Mouse (Mus musculus) cortical plate, adult 2 months (tissue): Measurements from ENCODE around the gene Tk2. TPM values are rescaled to one million over a fixed set of nuclear protein-coding genes. Genes with fewer than 3 reads are reported as not detected.

Experiments
- H3K27ac ChIP-seq: fragments of 200-500 bp; 2 replicates; pipeline ENCODE4 v1.5.1; 2012; ENCODE audit warnings: low read length, control low read depth, inconsistent platforms; ENCODE audit not compliant: insufficient read depth
- H3K4me1 ChIP-seq: fragments of 200-500 bp; 2 replicates; pipeline ENCODE4 v1.6.1; 2011; ENCODE audit warnings: low read length; ENCODE audit not compliant: control insufficient read depth, insufficient read depth
- H3K4me3 ChIP-seq: fragments of 200-500 bp; 2 replicates; pipeline ENCODE4 v1.5.1; 2011; ENCODE audit warnings: mild to moderate bottlenecking, low read length, control low read depth; ENCODE audit not compliant: insufficient read depth
- CTCF ChIP-seq: fragments of 200-500 bp; IDR thresholded peaks from 2 replicates; pipeline ENCODE4 v1.5.1; 2011; ENCODE audit warnings: mild to moderate bottlenecking, control low read depth, low read length; ENCODE audit not compliant: insufficient read depth; ENCODE audit errors: extremely low read depth
- POLR2A ChIP-seq: fragments of 200-500 bp; IDR thresholded peaks from 2 replicates; pipeline ENCODE4 v1.6.1; 2011; ENCODE audit warnings: mild to moderate bottlenecking, low read length, control low read depth; ENCODE audit not compliant: insufficient read depth; ENCODE audit errors: extremely low read depth
- polyA plus RNA-seq: library from polyadenylated mRNA; depleted of rRNA; stranded (reverse); fragments of >200 nt; gene quantifications from 2 replicates; pipeline ENCODE4 v1.2.3, GENCODE M21; 2012

Tk2 gene
- polyA plus RNA-seq, 1 experiment, result 46.7 TPM

GRCm38 (mm10) chr8:104227048-104227447, 21.3 kb downstream of the Tk2 start:
- TF ChIP-seq CTCF (no peak), POLR2A (no peak)
- Histone ChIP-seq H3K4me3 (no peak overlapping the region), H3K4me1 (no peaks in the 10 kb centered on the region), H3K27ac (no peak overlapping the region)

GRCm38 (mm10) chr8:104219806-104220205, 28.6 kb downstream of the Tk2 start:
- Histone ChIP-seq H3K4me3 (no peak overlapping the region), H3K4me1 (no peaks in the 10 kb centered on the region), H3K27ac (no peak overlapping the region)
- TF ChIP-seq CTCF (peak; percentile 89), POLR2A (no peak)

GRCm38 (mm10) chr8:104219079-104219478, 29.3 kb downstream of the Tk2 start:
- Histone ChIP-seq H3K27ac (no peak overlapping the region), H3K4me1 (no peaks in the 10 kb centered on the region), H3K4me3 (no peak overlapping the region)
- TF ChIP-seq POLR2A (no peak), CTCF (peak; percentile 45; the same call in 1 of the 2 replicates)

- TF ChIP-seq POLR2A (no peak), CTCF (no peak)
- H3K27ac ChIP-seq, result no peak overlapping the region
- H3K4me3 ChIP-seq, result no peak overlapping the region
- H3K4me1 ChIP-seq, result no peaks in the 10 kb centered on the region
Measured at GRCm38 (mm10) chr8:104217601-104218000, 30.8 kb downstream of the Tk2 start.

GRCm38 (mm10) chr8:104205292-104205691, 43.1 kb downstream of the Tk2 start:
- Histone ChIP-seq H3K27ac (no peak overlapping the region), H3K4me3 (no peak overlapping the region), H3K4me1 (no peaks in the 10 kb centered on the region)
- TF ChIP-seq POLR2A (no peak), CTCF (no peak)

- Histone ChIP-seq H3K4me1 (no peaks in the 10 kb centered on the region), H3K4me3 (no peak overlapping the region), H3K27ac (no peak overlapping the region)
- TF ChIP-seq CTCF, result no peak
- no peak for TF ChIP-seq POLR2A
Measured at GRCm38 (mm10) chr8:104202320-104202719, 46.0 kb downstream of the Tk2 start.

- no peaks in the 10 kb centered on the region for H3K4me1 ChIP-seq
- no peak overlapping the region for H3K4me3 ChIP-seq
- no peak for TF ChIP-seq CTCF
- TF ChIP-seq POLR2A, result no peak
- no peak overlapping the region for H3K27ac ChIP-seq
Measured at GRCm38 (mm10) chr8:104201622-104202021, 46.7 kb downstream of the Tk2 start.

GRCm38 (mm10) chr8:104199802-104200201, 48.6 kb downstream of the Tk2 start:
- no peaks in the 10 kb centered on the region for H3K4me1 ChIP-seq
- no peak overlapping the region for H3K27ac ChIP-seq
- no peak overlapping the region for H3K4me3 ChIP-seq
- TF ChIP-seq CTCF, result no peak
- no peak for TF ChIP-seq POLR2A

- H3K4me3 ChIP-seq, result no peak overlapping the region
- TF ChIP-seq CTCF (no peak), POLR2A (no peak)
- H3K4me1 ChIP-seq, result no peaks in the 10 kb centered on the region
- no peak overlapping the region for H3K27ac ChIP-seq
Measured at GRCm38 (mm10) chr8:104191496-104191895, 56.9 kb downstream of the Tk2 start.

- H3K4me1 ChIP-seq, result no peaks in the 10 kb centered on the region
- TF ChIP-seq CTCF, result no peak
- no peak overlapping the region for H3K27ac ChIP-seq
- no peak overlapping the region for H3K4me3 ChIP-seq
Measured at GRCm38 (mm10) chr8:104190777-104191468, 57.4 kb downstream of the Tk2 start.
